Mouse (Mus musculus) stomach, postnatal 0 days (tissue): ENCODE measurements at regions not wholly inside any gene's neighbourhood (a gene's known extent, or its start where the extent isn't known, plus 50 kb on each side); places are given as distances from the start of the nearest gene placed in this dataset.

Source experiments
- CTCF ChIP-seq: IDR thresholded peaks from 2 replicates; pipeline ENCODE4 v1.5.1; 2016; ENCODE audit warnings: antibody characterized with exemption, low read depth, mild to moderate bottlenecking, moderate library complexity
- EP300 ChIP-seq: optimal IDR thresholded peaks from 2 replicates; pipeline ENCODE3; 2016; ENCODE audit warnings: antibody characterized with exemption

DNA sequence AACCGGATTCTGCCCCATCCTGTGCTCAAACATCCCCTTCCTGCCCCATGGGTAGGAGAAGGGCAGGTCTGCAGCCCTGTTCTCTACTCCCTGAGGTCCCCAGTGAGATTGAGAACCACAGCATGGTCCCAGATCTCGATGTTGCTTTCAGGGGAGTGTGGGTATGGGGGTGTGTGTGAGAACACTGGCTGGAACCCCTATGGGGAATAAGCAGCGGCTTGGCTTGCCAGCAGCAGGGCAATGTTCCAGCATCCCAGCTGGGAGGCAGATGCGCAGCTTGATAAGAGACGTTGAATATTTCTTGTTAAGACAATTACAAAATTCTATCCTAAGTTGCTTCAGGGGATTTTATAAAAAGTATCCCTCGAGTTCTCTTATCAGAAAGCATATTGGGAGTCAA lies 53.7 kb upstream of the Dcbld2 start:
- TF ChIP-seq EP300 (no peak), CTCF (no peak)
